Mouse (Mus musculus) limb, embryonic 11.5 days (tissue): ENCODE measurements at regions not wholly inside any gene's neighbourhood (a gene's known extent, or its start where the extent isn't known, plus 50 kb on each side); places are given as distances from the start of the nearest gene placed in this dataset.
"Not testable (repeated sequence)": the region's sequence is repeated elsewhere in the genome, so short reads cannot be mapped to it uniquely, and the experiment has no call there.

Source experiments
- ATAC-seq: fragments of 200-750 bp; cut with Nextera tagmentation; 2 replicates; pipeline ENCODE4 v1.8.0; 2017; ENCODE audit warnings: low read depth; ENCODE audit not compliant: insufficient number of reproducible peaks, low FRiP score, low TSS enrichment
- DNase-seq: peaks from one replicate; pipeline ENCODE4 v3.0.0-alpha.2; 2015; ENCODE audit warnings: low spot score
- H3K27ac ChIP-seq: fragments of 300-500 bp; sonication (generic); replicated peaks from 2 replicates; pipeline ENCODE4 v1.5.1; 2014; ENCODE audit warnings: low read depth, mild to moderate bottlenecking, low read length
- H3K27me3 ChIP-seq: fragments of 300-500 bp; sonication (generic); 2 replicates; pipeline ENCODE4 v1.6.1; 2014; ENCODE audit warnings: mild to moderate bottlenecking, low read length, mixed read lengths; ENCODE audit not compliant: control insufficient read depth, insufficient read depth
- H3K36me3 ChIP-seq: fragments of 300-500 bp; sonication (generic); 2 replicates; pipeline ENCODE4 v1.6.1; 2014; ENCODE audit warnings: mild to moderate bottlenecking, low read length, moderate library complexity, mixed read lengths; ENCODE audit not compliant: control insufficient read depth, insufficient read depth
- H3K4me1 ChIP-seq: fragments of 300-500 bp; sonication (generic); 2 replicates; pipeline ENCODE4 v1.6.1; 2014; ENCODE audit warnings: low read length, mixed read lengths; ENCODE audit not compliant: control insufficient read depth, insufficient read depth
- H3K4me2 ChIP-seq: fragments of 300-500 bp; sonication (generic); 2 replicates; pipeline ENCODE4 v1.6.1; 2014; ENCODE audit warnings: low read depth, mild to moderate bottlenecking, moderate library complexity; ENCODE audit not compliant: severe bottlenecking
- H3K4me3 ChIP-seq: fragments of 300-500 bp; sonication (generic); 2 replicates; pipeline ENCODE4 v1.5.1; 2014; ENCODE audit warnings: low read depth, low read length
- H3K9ac ChIP-seq: fragments of 300-500 bp; sonication (generic); 2 replicates; pipeline ENCODE4 v1.6.1; 2014; ENCODE audit warnings: mild to moderate bottlenecking, low read length
- H3K9me3 ChIP-seq: fragments of 300-500 bp; sonication (generic); 2 replicates; pipeline ENCODE4 v1.6.1; 2016; ENCODE audit warnings: low read length; ENCODE audit not compliant: control insufficient read depth
- WGBS: fragments of 180-500 bp; shearing (Covaris S2); extraction: QIAGEN DNeasy Blood & Tissue Kit; methylation state at CpG from one replicate; pipeline ENCODE4 v1.1.7; 2014; 5-methylcytosine and 5-hydroxymethylcytosine counted together

DNA sequence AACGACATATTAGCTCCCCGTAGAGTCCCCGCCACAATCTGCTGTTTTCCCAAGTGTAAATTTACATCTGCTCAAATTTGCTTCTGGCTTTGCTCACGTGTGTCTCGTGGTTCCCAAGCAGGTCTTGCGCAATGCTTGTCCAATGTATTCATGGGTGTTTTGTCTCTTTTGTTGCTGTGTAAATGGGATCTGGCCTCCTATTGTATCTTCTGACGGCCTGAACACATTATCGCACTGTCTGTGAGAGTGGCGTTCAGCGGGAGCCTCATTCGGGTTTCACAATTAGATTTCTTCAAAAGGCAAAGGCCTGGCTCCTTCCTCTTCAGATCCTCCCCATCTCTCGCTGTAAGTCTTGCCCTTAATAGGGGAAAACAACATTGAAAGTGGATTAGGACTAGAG lies 274.5 kb downstream of the Fam19a5 start:
- H3K9me3 ChIP-seq, result no peaks in the 10 kb centered on the region
- DNase-seq, result no peak
- WGBS, result 90% methylated on average over 12 of the region's 12 CpGs
- H3K36me3 ChIP-seq, result no peaks in the 10 kb centered on the region
- ATAC-seq, result no peak
- no peak overlapping the region for H3K4me3 ChIP-seq
- H3K27me3 ChIP-seq, result no peaks in the 10 kb centered on the region
- H3K9ac ChIP-seq, result no peak overlapping the region
- H3K27ac ChIP-seq, result no peak overlapping the region
- H3K4me2 ChIP-seq, result no peak overlapping the region
- H3K4me1 ChIP-seq, result no peaks in the 10 kb centered on the region

DNA sequence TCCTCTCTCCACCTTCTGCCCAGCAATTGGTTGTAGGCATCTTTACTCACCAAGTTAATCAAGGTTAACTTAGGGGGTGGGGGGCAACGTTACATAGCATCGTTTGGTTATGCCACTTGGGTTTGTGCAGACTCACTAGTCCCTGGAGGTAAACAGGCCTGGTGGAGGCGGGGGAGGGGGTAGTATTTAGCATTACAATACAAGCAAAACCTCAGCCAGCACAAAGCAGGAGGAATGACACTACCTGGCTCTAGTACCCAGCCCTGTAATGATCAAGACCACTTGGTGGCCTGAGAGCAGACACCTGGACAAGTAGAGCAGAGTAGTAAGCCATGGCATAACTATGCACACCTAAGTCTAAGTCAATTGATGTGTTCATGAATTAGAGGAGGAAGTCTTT lies 298.0 kb downstream of the Fam19a5 start:
- DNase-seq (no peak), ATAC-seq (no peak)
- WGBS, result 59% methylated on average over 3 of the region's 3 CpGs

DNA sequence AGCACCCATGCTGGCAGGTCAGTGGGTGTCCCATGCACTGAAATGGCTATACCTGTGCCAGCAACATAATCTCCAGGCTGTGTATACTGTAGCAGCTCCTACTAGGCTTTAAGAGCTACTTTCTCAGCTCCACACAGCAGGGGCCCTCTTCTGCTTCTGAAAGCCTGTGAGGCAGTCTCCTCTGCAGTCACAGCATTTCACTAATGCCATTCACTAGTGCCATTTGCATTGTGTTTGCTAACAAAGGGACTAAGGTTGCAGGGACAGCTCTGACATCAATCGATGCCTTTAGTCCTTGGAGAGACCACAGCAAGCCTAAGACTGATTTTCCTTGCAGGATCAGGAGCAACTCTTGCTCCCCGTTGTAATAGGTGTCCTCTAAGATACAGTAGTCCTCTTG lies 315.0 kb downstream of the Fam19a5 start:
- DNase-seq, result no peak
- 14% methylated on average over 2 of the region's 2 CpGs for WGBS

More for the DNA sequence above, 298.0 kb downstream of the Fam19a5 start:
- Histone ChIP-seq H3K4me1 (no peaks in the 10 kb centered on the region), H3K9me3 (no peaks in the 10 kb centered on the region), H3K36me3 (no peaks in the 10 kb centered on the region), H3K4me3 (no peak overlapping the region), H3K4me2 (no peak overlapping the region), H3K27ac (no peak overlapping the region), H3K9ac (no peak overlapping the region), H3K27me3 (no peaks in the 10 kb centered on the region)

DNA sequence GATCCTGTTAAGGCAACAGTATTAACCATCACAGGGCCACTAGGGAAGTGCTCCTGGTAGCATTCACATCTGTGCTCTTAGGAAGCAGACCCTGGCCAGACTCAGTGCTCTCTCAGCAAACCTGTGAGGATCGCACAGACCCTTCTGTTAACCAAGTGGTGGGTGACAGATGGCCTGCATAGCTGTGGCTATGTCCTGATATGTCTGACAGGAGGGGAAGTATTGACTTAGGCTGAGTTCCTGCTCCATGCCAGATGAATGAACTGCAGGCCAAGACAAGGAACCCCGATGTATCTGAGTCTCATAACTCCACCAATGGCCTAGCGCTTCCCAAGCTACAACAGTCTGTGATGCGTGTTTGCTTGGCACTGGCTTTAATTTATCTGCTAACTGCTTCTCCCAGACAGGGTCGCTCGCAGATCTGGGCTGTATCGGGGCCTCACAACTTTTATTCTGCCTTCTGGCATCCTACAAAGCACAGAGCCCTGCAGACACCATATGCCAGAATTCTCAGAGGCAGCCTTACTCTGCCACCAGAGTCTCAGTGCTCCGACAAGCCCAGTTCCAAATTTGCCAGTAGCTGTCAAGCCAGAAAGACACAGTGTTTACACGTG lies 332.3 kb downstream of the Fam19a5 start:
- Histone ChIP-seq H3K9me3 (no peaks in the 10 kb centered on the region), H3K27ac (no peak overlapping the region), H3K27me3 (no peaks in the 10 kb centered on the region), H3K9ac (no peak overlapping the region), H3K4me1 (no peaks in the 10 kb centered on the region), H3K4me2 (no peak overlapping the region), H3K36me3 (no peaks in the 10 kb centered on the region), H3K4me3 (no peak overlapping the region)
- 71% methylated on average over 9 of the region's 9 CpGs for WGBS
- no peak for DNase-seq
- ATAC-seq, result no peak

More for the DNA sequence above, 315.0 kb downstream of the Fam19a5 start:
- Histone ChIP-seq H3K9me3 (no peaks in the 10 kb centered on the region), H3K4me3 (no peak overlapping the region), H3K9ac (no peak overlapping the region), H3K4me1 (no peaks in the 10 kb centered on the region), H3K4me2 (no peak overlapping the region), H3K27me3 (no peaks in the 10 kb centered on the region), H3K36me3 (no peaks in the 10 kb centered on the region), H3K27ac (no peak overlapping the region)
- ATAC-seq, result no peak

DNA sequence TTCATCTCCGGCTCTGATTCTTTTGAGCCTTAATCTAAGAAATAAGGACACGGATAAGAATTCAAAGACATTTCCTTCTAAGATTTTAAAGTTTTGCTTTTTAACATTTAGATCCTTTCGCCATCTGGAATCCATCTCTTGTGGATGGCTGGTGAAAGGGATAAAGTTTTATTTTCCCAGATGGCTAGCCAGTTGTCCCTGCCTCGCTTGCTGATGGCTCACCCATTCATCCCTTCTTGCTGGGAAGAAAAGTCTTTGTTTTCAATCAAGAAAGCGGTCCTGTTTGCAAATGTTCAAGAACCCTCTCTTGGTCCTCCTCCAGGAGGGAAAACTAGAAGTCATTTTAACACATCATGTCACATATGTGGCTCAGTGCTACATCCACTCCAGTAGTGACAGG lies 346.8 kb downstream of the Fam19a5 start:
- Histone ChIP-seq H3K9me3 (no peaks in the 10 kb centered on the region), H3K9ac (no peak overlapping the region), H3K4me3 (no peak overlapping the region), H3K27ac (no peak overlapping the region), H3K4me1 (no peaks in the 10 kb centered on the region), H3K4me2 (no peak overlapping the region), H3K27me3 (no peaks in the 10 kb centered on the region), H3K36me3 (no peaks in the 10 kb centered on the region)
- WGBS, result 82% methylated on average over 5 of the region's 5 CpGs
- no peak for DNase-seq
- no peak for ATAC-seq

DNA sequence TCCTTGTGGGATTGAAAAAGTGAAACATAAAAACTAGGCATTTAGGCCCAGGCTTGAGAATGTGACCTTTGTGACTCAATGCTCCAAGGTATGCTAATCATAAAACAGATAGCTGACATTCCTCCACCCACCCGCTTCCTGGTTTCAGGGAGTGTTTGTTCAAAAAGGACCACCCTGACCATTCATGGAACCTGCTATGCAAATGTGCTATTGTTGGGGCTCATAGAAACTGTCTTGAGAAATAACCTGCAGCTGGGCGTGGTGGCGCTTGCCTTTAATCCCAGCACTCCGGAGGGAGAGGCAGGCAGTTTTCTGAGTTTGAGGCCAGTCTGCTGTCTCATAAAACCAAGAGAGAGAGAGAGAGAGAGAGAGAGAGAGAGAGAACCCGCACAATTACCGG lies 350.8 kb downstream of the Fam19a5 start:
- not testable (repeated sequence) for H3K27me3 ChIP-seq, H3K4me1 ChIP-seq, H3K9ac ChIP-seq, H3K4me3 ChIP-seq, H3K36me3 ChIP-seq, DNase-seq, H3K4me2 ChIP-seq, H3K27ac ChIP-seq, H3K9me3 ChIP-seq, ATAC-seq
- 86% methylated on average over 6 of the region's 6 CpGs for WGBS

DNA sequence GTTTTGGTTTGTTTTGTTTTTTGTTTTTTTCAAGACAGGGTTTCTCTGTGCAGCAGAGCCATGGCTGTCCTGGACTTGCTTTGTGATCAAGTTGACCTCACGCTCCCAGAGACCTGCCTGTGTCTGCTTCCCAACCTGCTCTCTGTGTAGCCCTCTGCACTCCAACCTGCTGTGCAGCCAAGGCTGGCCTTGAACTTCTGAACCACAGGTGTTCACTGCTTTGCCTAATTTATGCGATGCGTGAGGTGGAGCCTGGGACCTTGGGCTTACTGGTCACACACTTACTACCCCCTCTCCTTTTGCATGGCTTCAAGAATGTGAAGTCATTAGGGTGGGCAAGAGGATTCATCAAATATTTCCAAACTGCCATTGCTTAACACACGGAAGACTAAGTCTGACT lies 354.6 kb downstream of the Fam19a5 start:
- Histone ChIP-seq H3K27me3 (no peaks in the 10 kb centered on the region), H3K4me3 (no peak overlapping the region)
- WGBS, result 79% methylated on average over 4 of the region's 4 CpGs

DNA sequence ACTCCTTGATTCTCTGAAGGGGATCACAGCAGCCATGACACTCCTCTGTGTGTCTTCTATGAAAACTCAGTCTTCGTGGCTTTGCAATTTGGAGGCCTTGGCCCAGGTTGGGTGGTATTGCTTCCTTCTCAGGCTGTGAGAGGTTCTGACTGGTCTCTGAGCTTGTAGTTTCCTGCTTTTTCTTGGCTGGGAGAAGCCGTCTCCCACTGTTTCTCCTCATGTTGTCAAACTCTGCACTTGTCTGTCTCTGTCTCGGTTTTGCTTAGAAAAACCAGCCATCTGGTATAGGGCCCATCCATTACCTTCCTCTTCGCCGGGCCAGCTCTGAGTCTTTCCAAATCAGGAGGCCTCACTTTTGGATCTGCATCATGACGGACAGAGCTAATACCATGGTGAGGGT lies 360.3 kb downstream of the Fam19a5 start:
- DNase-seq, result no peak
- Histone ChIP-seq H3K27ac (no peak overlapping the region), H3K4me1 (no peaks in the 10 kb centered on the region), H3K36me3 (no peaks in the 10 kb centered on the region), H3K4me3 (no peak overlapping the region), H3K4me2 (no peak overlapping the region), H3K27me3 (no peaks in the 10 kb centered on the region), H3K9ac (no peak overlapping the region), H3K9me3 (no peaks in the 10 kb centered on the region)
- no peak for ATAC-seq
- WGBS, result 90% methylated on average over 6 of the region's 6 CpGs

More for the DNA sequence above, 354.6 kb downstream of the Fam19a5 start:
- Histone ChIP-seq H3K9me3 (no peaks in the 10 kb centered on the region), H3K9ac (no peak overlapping the region), H3K4me1 (no peaks in the 10 kb centered on the region), H3K4me2 (no peak overlapping the region), H3K27ac (no peak overlapping the region), H3K36me3 (no peaks in the 10 kb centered on the region)
- ATAC-seq (no peak), DNase-seq (no peak)

DNA sequence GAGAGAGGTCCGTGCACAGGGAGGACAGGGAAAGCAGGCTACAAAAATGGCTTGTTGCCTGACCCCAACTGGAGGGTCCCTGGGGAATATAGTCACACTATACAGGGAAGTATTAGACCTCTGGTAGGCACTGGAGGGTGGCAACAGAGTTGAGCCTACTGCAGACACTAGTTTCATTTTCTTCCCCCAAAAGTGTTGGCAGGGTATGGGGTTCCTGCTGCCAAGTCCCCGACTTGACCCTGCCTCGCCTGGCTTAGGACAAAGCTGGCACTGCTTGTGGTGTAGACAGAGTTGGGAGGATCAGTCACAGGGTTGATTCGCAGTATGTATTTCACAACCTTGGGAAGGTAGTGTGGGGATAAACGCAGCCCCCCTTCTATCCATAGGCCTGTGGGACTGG lies 362.2 kb downstream of the Fam19a5 start:
- DNase-seq (no peak), ATAC-seq (no peak)
- WGBS, result 90% methylated on average over 5 of the region's 5 CpGs
- H3K4me3 ChIP-seq, result no peak overlapping the region
- H3K27me3 ChIP-seq, result no peaks in the 10 kb centered on the region
- H3K27ac ChIP-seq, result no peak overlapping the region
- H3K36me3 ChIP-seq, result no peaks in the 10 kb centered on the region
- H3K4me1 ChIP-seq, result no peaks in the 10 kb centered on the region
- H3K9ac ChIP-seq, result no peak overlapping the region
- H3K9me3 ChIP-seq, result no peaks in the 10 kb centered on the region
- no peak overlapping the region for H3K4me2 ChIP-seq
